Mouse (Mus musculus) C2C12 (cell line): ENCODE results near the gene Ltf.

Experiments
- MAX ChIP-seq: IDR thresholded peaks from one replicate; pipeline ENCODE4 v1.6.1; 2011; ENCODE audit warnings: mild to moderate bottlenecking, control low read depth
- USF1 ChIP-seq: IDR thresholded peaks from one replicate; pipeline ENCODE4 v1.6.1; 2011; ENCODE audit warnings: low read depth, mild to moderate bottlenecking, control low read depth, moderate library complexity

- TF ChIP-seq MAX (no peak), USF1 (no peak)
Measured at GRCm38 (mm10) chr9:111057544-111058370, 38.7 kb downstream of the Ltf start.
